Mouse (Mus musculus) E14TG2a.4 (cell line): ENCODE measurements around the gene Pdzd4.

Source experiments
- H3K27me3 ChIP-seq: 2 replicates; pipeline ENCODE4 v1.6.1; 2014; ENCODE audit warnings: low read length, control low read depth; ENCODE audit not compliant: insufficient read depth
- H3K36me3 ChIP-seq: 2 replicates; pipeline ENCODE4 v1.6.1; 2014; ENCODE audit warnings: low read length, control low read depth; ENCODE audit not compliant: insufficient read depth
- H3K4me1 ChIP-seq: replicated peaks from 2 replicates; pipeline ENCODE4 v1.6.1; 2014; ENCODE audit warnings: low read depth, low read length, control low read depth
- H3K4me3 ChIP-seq: replicated peaks from 2 replicates; pipeline ENCODE4 v1.5.1; 2014; ENCODE audit warnings: mild to moderate bottlenecking, low read length
- H3K9me3 ChIP-seq: 2 replicates; pipeline ENCODE4 v1.6.1; 2014; ENCODE audit warnings: low read length, control low read depth
- CTCF ChIP-seq: conservative IDR thresholded peaks from 2 replicates; pipeline ENCODE4 v1.5.1; 2014; ENCODE audit warnings: low read length
- NANOG ChIP-seq: IDR thresholded peaks from 2 replicates; pipeline ENCODE4 v1.6.1; 2014; ENCODE audit warnings: borderline replicate concordance, low read length, mixed read lengths
- POU5F1 ChIP-seq: IDR thresholded peaks from 2 replicates; pipeline ENCODE4 v1.6.1; 2014; ENCODE audit warnings: low read length, borderline replicate concordance

The Pdzd4 gene

GRCm38 (mm10) chrX:73836691-73837090 is 11.9 kb upstream of the Pdzd4 start:
- peaks cover 7% of the 10 kb centered on the region; the same call in 1 of the 2 replicates for H3K4me1 ChIP-seq
- no peak overlapping the region for H3K4me3 ChIP-seq
- no peak for TF ChIP-seq CTCF
- no peak for TF ChIP-seq POU5F1
- no peak for TF ChIP-seq NANOG
- H3K36me3 ChIP-seq = no peaks in the 10 kb centered on the region
- H3K27me3 ChIP-seq = no peaks in the 10 kb centered on the region
- H3K9me3 ChIP-seq = no peaks in the 10 kb centered on the region

GRCm38 (mm10) chrX:73835731-73836130 is 11.0 kb upstream of the Pdzd4 start:
- no peaks in the 10 kb centered on the region for H3K9me3 ChIP-seq
- H3K27me3 ChIP-seq = no peaks in the 10 kb centered on the region
- H3K36me3 ChIP-seq = no peaks in the 10 kb centered on the region
- TF ChIP-seq CTCF (no peak), POU5F1 (no peak), NANOG (no peak)
- no peak overlapping the region for H3K4me3 ChIP-seq
- H3K4me1 ChIP-seq = peaks cover 7% of the 10 kb centered on the region; the same call in 1 of the 2 replicates

- H3K4me3 ChIP-seq = peak overlapping the region; percentile 85
- H3K27me3 ChIP-seq = no peaks in the 10 kb centered on the region
- peaks cover 33% of the 10 kb centered on the region for H3K4me1 ChIP-seq
- TF ChIP-seq NANOG = no peak
- no peak for TF ChIP-seq CTCF
- TF ChIP-seq POU5F1 = no peak
- no peaks in the 10 kb centered on the region for H3K9me3 ChIP-seq
- H3K36me3 ChIP-seq = peaks cover 4% of the 10 kb centered on the region
These were observed 1.0 kb downstream of the Pdzd4 start for GRCm38 (mm10) chrX:73823747-73824146.

- no peaks in the 10 kb centered on the region for H3K27me3 ChIP-seq
- TF ChIP-seq CTCF (no peak), NANOG (no peak), POU5F1 (no peak)
- peak overlapping the region; percentile 62; the same call in 1 of the 2 replicates for H3K4me3 ChIP-seq
- no peaks in the 10 kb centered on the region for H3K9me3 ChIP-seq
- peaks cover 14% of the 10 kb centered on the region for H3K36me3 ChIP-seq
- H3K4me1 ChIP-seq = peaks cover 71% of the 10 kb centered on the region
These were observed 8.0 kb downstream of the Pdzd4 start for GRCm38 (mm10) chrX:73816596-73817314.

- no peaks in the 10 kb centered on the region for H3K9me3 ChIP-seq
- no peaks in the 10 kb centered on the region for H3K27me3 ChIP-seq
- H3K4me1 ChIP-seq = peaks cover 75% of the 10 kb centered on the region
- TF ChIP-seq NANOG (no peak), POU5F1 (no peak), CTCF (no peak)
- H3K4me3 ChIP-seq = peak overlapping the region; percentile 62
- H3K36me3 ChIP-seq = peaks cover 18% of the 10 kb centered on the region
These were observed 9.7 kb downstream of the Pdzd4 start for GRCm38 (mm10) chrX:73815072-73815471.

GRCm38 (mm10) chrX:73805814-73806213 is 19.0 kb downstream of the Pdzd4 start:
- Histone ChIP-seq H3K4me3 (no peak overlapping the region), H3K27me3 (no peaks in the 10 kb centered on the region), H3K36me3 (peaks cover 35% of the 10 kb centered on the region), H3K4me1 (peaks cover 78% of the 10 kb centered on the region), H3K9me3 (no peaks in the 10 kb centered on the region)
- TF ChIP-seq CTCF (no peak), POU5F1 (no peak), NANOG (no peak)

GRCm38 (mm10) chrX:73798502-73798901 is 26.3 kb downstream of the Pdzd4 start:
- Histone ChIP-seq H3K9me3 (no peaks in the 10 kb centered on the region), H3K27me3 (no peaks in the 10 kb centered on the region), H3K4me1 (peaks cover 91% of the 10 kb centered on the region), H3K4me3 (peak overlapping the region; percentile 48), H3K36me3 (peaks cover 47% of the 10 kb centered on the region)
- TF ChIP-seq CTCF = peak; percentile 47
- TF ChIP-seq NANOG = no peak

GRCm38 (mm10) chrX:73797511-73797910 is 27.3 kb downstream of the Pdzd4 start:
- H3K9me3 ChIP-seq = no peaks in the 10 kb centered on the region
- no peak for TF ChIP-seq NANOG
- TF ChIP-seq CTCF = no peak
- TF ChIP-seq POU5F1 = no peak
- H3K4me1 ChIP-seq = peaks cover 89% of the 10 kb centered on the region
- no peaks in the 10 kb centered on the region for H3K27me3 ChIP-seq
- peaks cover 55% of the 10 kb centered on the region for H3K36me3 ChIP-seq
- H3K4me3 ChIP-seq = peak overlapping the region; percentile 48; the same call in 1 of the 2 replicates

GRCm38 (mm10) chrX:73793505-73793904 is 31.3 kb downstream of the Pdzd4 start:
- no peak overlapping the region for H3K4me3 ChIP-seq
- H3K9me3 ChIP-seq = no peaks in the 10 kb centered on the region
- H3K36me3 ChIP-seq = peaks cover 78% of the 10 kb centered on the region
- peaks cover 83% of the 10 kb centered on the region for H3K4me1 ChIP-seq
- TF ChIP-seq CTCF = no peak
- no peak for TF ChIP-seq POU5F1
- TF ChIP-seq NANOG = no peak
- no peaks in the 10 kb centered on the region for H3K27me3 ChIP-seq
